Mouse (Mus musculus): Measurements from ENCODE around the gene Arid3a. TPM values are rescaled to one million over a fixed set of nuclear protein-coding genes. Genes with fewer than 3 reads are reported as not detected.
"Not testable (repeated sequence)": the region's sequence is repeated elsewhere in the genome, so short reads cannot be mapped to it uniquely, and the experiment has no call there.

Gene Arid3a
- polyA plus RNA-seq (2015; fragmentation: Nextera tagmentation; extraction: Ambion mirVana): 2.4 and 3.5 TPM in 2 replicates

DNA sequence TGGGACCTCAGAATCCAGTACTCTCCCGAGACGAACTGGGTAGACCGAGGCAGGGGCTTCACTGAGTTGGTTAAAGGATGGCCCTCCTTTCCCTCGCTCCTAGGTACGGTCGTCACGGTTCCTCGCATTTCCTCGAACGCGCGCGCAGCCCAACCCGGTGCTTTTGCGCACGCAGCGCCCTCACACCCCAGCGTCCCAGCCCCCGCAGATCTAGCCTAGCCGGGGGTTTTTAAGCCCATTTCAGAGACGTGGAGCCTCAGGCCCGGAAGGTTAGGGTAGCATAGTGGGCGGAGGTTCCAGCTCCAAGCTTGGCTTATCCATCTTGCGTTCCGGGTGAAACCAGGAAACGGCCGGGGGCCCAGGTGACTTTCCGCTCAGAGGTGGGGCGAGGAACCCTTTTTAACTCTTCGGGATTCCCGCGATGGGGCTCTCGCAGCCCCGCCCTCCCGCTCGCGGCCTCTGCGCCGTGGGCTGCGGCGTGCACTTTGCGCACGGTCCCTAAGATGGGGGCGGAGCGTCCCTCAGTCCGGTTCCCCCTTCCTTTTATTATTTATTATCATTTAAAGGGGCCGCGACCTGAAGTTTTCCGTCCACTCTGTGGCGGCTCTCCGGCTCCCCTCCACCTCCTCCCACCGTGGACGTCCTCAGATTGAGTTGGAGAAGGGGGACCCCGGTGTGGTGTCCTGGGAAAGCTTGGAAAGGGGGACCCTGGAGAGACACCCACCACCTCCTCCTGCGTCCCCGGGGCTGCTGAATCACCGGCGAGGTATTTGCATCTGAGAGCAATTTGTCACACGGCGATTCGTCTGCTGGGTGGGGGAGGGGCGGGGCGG, at the start of gene Arid3a:
Arid3a (plus strand) TSS at position 553 of the 833 bp plus-strand sequence.
- Histone ChIP-seq H3K4me2 (ENCODE audit: low read length) (peak within 1 kb of the TSS; percentile 89), H3K4me1 (replicated peaks; ENCODE audit: control insufficient read depth, insufficient read depth, low read length) (peaks cover 24% of the 10 kb centered on the region), H3K27ac (ENCODE audit: low read length) (peak within 1 kb of the TSS; percentile 81), H3K36me3 (ENCODE audit: control insufficient read depth, insufficient read depth) (no peaks in the 10 kb centered on the region), H3K4me3 (replicated peaks; ENCODE audit: low read length) (peak within 1 kb of the TSS; percentile 97), H3K27me3 (replicated peaks; ENCODE audit: control insufficient read depth, insufficient read depth, low read length) (peaks cover 18% of the 10 kb centered on the region), H3K9ac (replicated peaks; ENCODE audit: low read depth, low read length) (peak within 1 kb of the TSS; percentile 85), H3K9me3 (ENCODE audit: control insufficient read depth, low read length) (no peaks in the 10 kb centered on the region)
- under 1% methylated on average over 63 of the region's 63 CpGs for WGBS
- peak; percentile 83 for ATAC-seq

DNA sequence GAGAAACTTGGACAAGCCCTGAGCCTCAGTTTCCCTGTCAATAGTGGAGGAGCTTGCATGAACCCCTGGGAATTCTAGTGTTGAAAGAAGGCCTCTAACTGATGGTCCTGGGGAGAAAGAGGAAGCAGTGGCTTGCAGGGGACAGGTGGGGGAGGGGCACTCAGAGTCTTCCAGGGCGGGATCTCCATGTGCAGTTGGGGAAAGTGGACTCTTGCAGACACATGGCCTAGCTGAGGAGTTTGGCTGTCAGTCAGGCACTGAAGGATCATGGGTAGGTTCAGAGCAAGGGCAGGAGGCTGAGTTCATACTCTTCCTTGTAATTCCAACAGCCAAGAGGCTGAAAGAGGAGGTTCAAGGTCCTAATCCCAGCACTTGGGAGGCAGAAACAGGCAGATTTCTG, 49.7 kb upstream of the Arid3a start:
- Histone ChIP-seq H3K27ac (ENCODE audit: low read length) (no peak overlapping the region), H3K27me3 (replicated peaks; ENCODE audit: control insufficient read depth, insufficient read depth, low read length) (peaks cover 6% of the 10 kb centered on the region; the same call in 1 of the 2 replicates), H3K4me1 (replicated peaks; ENCODE audit: control insufficient read depth, insufficient read depth, low read length) (peaks cover 22% of the 10 kb centered on the region), H3K4me2 (ENCODE audit: low read length) (no peak overlapping the region), H3K36me3 (ENCODE audit: control insufficient read depth, insufficient read depth) (no peaks in the 10 kb centered on the region), H3K9ac (replicated peaks; ENCODE audit: low read depth, low read length) (no peak overlapping the region), H3K9me3 (ENCODE audit: control insufficient read depth, low read length) (no peaks in the 10 kb centered on the region), H3K4me3 (replicated peaks; ENCODE audit: low read length) (no peak overlapping the region)
- ATAC-seq: no peak
- 52% methylated on average over 1 of the region's 1 CpGs for WGBS

- Histone ChIP-seq H3K9me3 (ENCODE audit: control insufficient read depth, low read length) (no peaks in the 10 kb centered on the region), H3K27ac (ENCODE audit: low read length) (no peak overlapping the region), H3K4me3 (replicated peaks; ENCODE audit: low read length) (no peak overlapping the region), H3K4me1 (replicated peaks; ENCODE audit: control insufficient read depth, insufficient read depth, low read length) (peaks cover 17% of the 10 kb centered on the region), H3K36me3 (ENCODE audit: control insufficient read depth, insufficient read depth) (no peaks in the 10 kb centered on the region), H3K27me3 (replicated peaks; ENCODE audit: control insufficient read depth, insufficient read depth, low read length) (peaks cover 6% of the 10 kb centered on the region; the same call in 1 of the 2 replicates), H3K9ac (replicated peaks; ENCODE audit: low read depth, low read length) (no peak overlapping the region), H3K4me2 (ENCODE audit: low read length) (no peak overlapping the region)
- WGBS: 52% methylated on average over 12 of the region's 12 CpGs
- ATAC-seq: no peak
Measured at GRCm38 (mm10) chr10:79877757-79878156, 49.1 kb upstream of the Arid3a start.

GRCm38 (mm10) chr10:79879527-79879926, 47.3 kb upstream of the Arid3a start:
- no peaks in the 10 kb centered on the region for H3K36me3 ChIP-seq (ENCODE audit: control insufficient read depth, insufficient read depth)
- H3K9ac ChIP-seq (replicated peaks; ENCODE audit: low read depth, low read length): no peak overlapping the region
- 56% methylated on average over 3 of the region's 3 CpGs for WGBS
- no peak overlapping the region for H3K4me3 ChIP-seq (replicated peaks; ENCODE audit: low read length)
- no peak overlapping the region for H3K27ac ChIP-seq (ENCODE audit: low read length)
- no peak for ATAC-seq
- H3K9me3 ChIP-seq (ENCODE audit: control insufficient read depth, low read length): no peaks in the 10 kb centered on the region
- peaks cover 14% of the 10 kb centered on the region for H3K4me1 ChIP-seq (replicated peaks; ENCODE audit: control insufficient read depth, insufficient read depth, low read length)
- H3K4me2 ChIP-seq (ENCODE audit: low read length): no peak overlapping the region
- H3K27me3 ChIP-seq (replicated peaks; ENCODE audit: control insufficient read depth, insufficient read depth, low read length): peaks cover 6% of the 10 kb centered on the region; the same call in 1 of the 2 replicates

DNA sequence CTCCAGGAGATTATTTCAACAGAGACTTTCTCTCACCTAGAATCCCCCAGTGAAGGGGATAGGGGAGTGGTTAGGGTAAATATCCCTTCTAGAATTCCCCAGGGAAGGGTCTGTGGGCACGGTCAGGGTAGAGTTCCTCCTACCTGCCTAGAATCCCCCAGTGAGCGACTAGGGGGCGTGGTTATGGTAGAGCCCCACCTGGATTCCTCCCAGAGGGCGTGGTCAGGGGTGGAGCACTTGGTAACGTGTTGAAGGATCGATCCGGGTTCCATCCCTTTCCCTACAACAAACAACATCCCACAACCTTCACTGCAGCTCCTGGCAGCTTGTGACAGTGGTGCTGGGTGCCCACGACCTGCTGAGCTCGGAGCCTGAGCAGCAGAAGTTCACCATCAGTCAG, 46.1 kb upstream of the Arid3a start:
- 15% methylated on average over 9 of the region's 9 CpGs for WGBS

DNA sequence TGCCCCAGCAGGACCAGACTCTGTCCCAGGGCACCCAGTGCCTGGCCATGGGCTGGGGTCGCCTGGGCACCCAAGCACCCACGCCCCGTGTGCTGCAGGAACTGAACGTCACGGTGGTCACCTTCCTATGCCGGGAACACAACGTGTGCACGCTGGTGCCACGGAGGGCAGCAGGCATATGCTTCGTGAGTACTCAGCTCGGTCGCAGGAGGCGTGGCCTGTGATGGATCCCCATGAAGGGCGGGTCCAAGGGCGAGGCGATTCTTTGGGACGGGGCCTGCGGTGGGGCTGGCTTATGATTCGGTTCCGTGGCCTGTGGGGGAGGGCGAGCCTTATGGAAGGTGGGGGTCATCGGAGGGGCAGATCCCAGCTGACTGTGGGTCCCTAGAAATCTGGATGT, 44.9 kb upstream of the Arid3a start:
- peaks cover 4% of the 10 kb centered on the region; the same call in 1 of the 2 replicates for H3K4me1 ChIP-seq (replicated peaks; ENCODE audit: control insufficient read depth, insufficient read depth, low read length)
- H3K27ac ChIP-seq (ENCODE audit: low read length): no peak overlapping the region
- no peak for ATAC-seq
- WGBS: 9% methylated on average over 22 of the region's 22 CpGs
- no peaks in the 10 kb centered on the region for H3K9me3 ChIP-seq (ENCODE audit: control insufficient read depth, low read length)
- H3K4me2 ChIP-seq (ENCODE audit: low read length): no peak overlapping the region
- H3K27me3 ChIP-seq (replicated peaks; ENCODE audit: control insufficient read depth, insufficient read depth, low read length): peaks cover 6% of the 10 kb centered on the region; the same call in 1 of the 2 replicates
- H3K4me3 ChIP-seq (replicated peaks; ENCODE audit: low read length): no peak overlapping the region
- no peaks in the 10 kb centered on the region for H3K36me3 ChIP-seq (ENCODE audit: control insufficient read depth, insufficient read depth)
- H3K9ac ChIP-seq (replicated peaks; ENCODE audit: low read depth, low read length): peak overlapping the region; percentile 26; the same call in 1 of the 2 replicates

More for the DNA sequence above, 46.1 kb upstream of the Arid3a start:
- no peak for ATAC-seq
- Histone ChIP-seq H3K4me1 (replicated peaks; ENCODE audit: control insufficient read depth, insufficient read depth, low read length) (peaks cover 4% of the 10 kb centered on the region; the same call in 1 of the 2 replicates), H3K36me3 (ENCODE audit: control insufficient read depth, insufficient read depth) (no peaks in the 10 kb centered on the region), H3K9ac (replicated peaks; ENCODE audit: low read depth, low read length) (no peak overlapping the region), H3K27me3 (replicated peaks; ENCODE audit: control insufficient read depth, insufficient read depth, low read length) (peaks cover 6% of the 10 kb centered on the region; the same call in 1 of the 2 replicates), H3K27ac (ENCODE audit: low read length) (no peak overlapping the region), H3K4me3 (replicated peaks; ENCODE audit: low read length) (no peak overlapping the region), H3K9me3 (ENCODE audit: control insufficient read depth, low read length) (no peaks in the 10 kb centered on the region), H3K4me2 (ENCODE audit: low read length) (no peak overlapping the region)

- no peak overlapping the region for H3K27ac ChIP-seq (ENCODE audit: low read length)
- no peak overlapping the region; the same call in 1 of the 2 replicates for H3K9ac ChIP-seq (replicated peaks; ENCODE audit: low read depth, low read length)
- 13% methylated on average over 22 of the region's 22 CpGs for WGBS
- no peak overlapping the region for H3K4me2 ChIP-seq (ENCODE audit: low read length)
- H3K4me1 ChIP-seq (replicated peaks; ENCODE audit: control insufficient read depth, insufficient read depth, low read length): peaks cover 4% of the 10 kb centered on the region; the same call in 1 of the 2 replicates
- ATAC-seq: 0 out of 2 replicates have a peak, but pooled peaks have one; percentile 27
- H3K27me3 ChIP-seq (replicated peaks; ENCODE audit: control insufficient read depth, insufficient read depth, low read length): peaks cover 6% of the 10 kb centered on the region; the same call in 1 of the 2 replicates
- H3K4me3 ChIP-seq (replicated peaks; ENCODE audit: low read length): no peak overlapping the region
- no peaks in the 10 kb centered on the region for H3K9me3 ChIP-seq (ENCODE audit: control insufficient read depth, low read length)
- no peaks in the 10 kb centered on the region for H3K36me3 ChIP-seq (ENCODE audit: control insufficient read depth, insufficient read depth)
Measured at GRCm38 (mm10) chr10:79883297-79884084, 43.4 kb upstream of the Arid3a start.

- H3K36me3 ChIP-seq (ENCODE audit: control insufficient read depth, insufficient read depth): no peaks in the 10 kb centered on the region
- no peaks in the 10 kb centered on the region for H3K9me3 ChIP-seq (ENCODE audit: control insufficient read depth, low read length)
- no peak overlapping the region for H3K4me3 ChIP-seq (replicated peaks; ENCODE audit: low read length)
- ATAC-seq: no peak
- H3K27ac ChIP-seq (ENCODE audit: low read length): no peak overlapping the region
- WGBS: 45% methylated on average over 4 of the region's 4 CpGs
- peaks cover 6% of the 10 kb centered on the region; the same call in 1 of the 2 replicates for H3K27me3 ChIP-seq (replicated peaks; ENCODE audit: control insufficient read depth, insufficient read depth, low read length)
- H3K9ac ChIP-seq (replicated peaks; ENCODE audit: low read depth, low read length): no peak overlapping the region
- H3K4me2 ChIP-seq (ENCODE audit: low read length): no peak overlapping the region
- peaks cover 4% of the 10 kb centered on the region; the same call in 1 of the 2 replicates for H3K4me1 ChIP-seq (replicated peaks; ENCODE audit: control insufficient read depth, insufficient read depth, low read length)
Measured at GRCm38 (mm10) chr10:79884446-79884845, 42.4 kb upstream of the Arid3a start.

DNA sequence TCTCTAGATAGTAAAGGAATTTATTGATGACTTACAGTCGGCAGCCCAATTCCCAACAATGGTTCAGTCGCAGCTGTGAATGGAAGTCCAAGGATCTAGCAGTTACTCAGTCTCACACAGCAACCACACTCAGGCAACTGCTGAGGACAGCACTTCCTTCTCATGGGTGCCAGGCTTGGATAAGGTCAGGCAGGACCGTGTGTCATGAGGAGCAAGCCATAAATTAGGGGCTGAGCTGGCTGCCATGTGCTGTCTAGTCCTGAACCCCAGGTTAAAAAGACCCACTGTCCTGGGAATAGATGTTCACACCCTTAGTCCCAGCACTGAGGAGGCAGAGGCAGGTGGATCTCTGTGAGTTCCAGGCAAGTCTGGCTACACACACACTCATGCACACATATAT, 41.9 kb upstream of the Arid3a start:
- H3K4me3 ChIP-seq (replicated peaks; ENCODE audit: low read length); ATAC-seq; H3K4me1 ChIP-seq (replicated peaks; ENCODE audit: control insufficient read depth, insufficient read depth, low read length); H3K27ac ChIP-seq (ENCODE audit: low read length); H3K27me3 ChIP-seq (replicated peaks; ENCODE audit: control insufficient read depth, insufficient read depth, low read length); H3K36me3 ChIP-seq (ENCODE audit: control insufficient read depth, insufficient read depth); H3K4me2 ChIP-seq (ENCODE audit: low read length); H3K9me3 ChIP-seq (ENCODE audit: control insufficient read depth, low read length); H3K9ac ChIP-seq (replicated peaks; ENCODE audit: low read depth, low read length): not testable (repeated sequence)
- 73% methylated on average over 2 of the region's 3 CpGs for WGBS
